Mouse (Mus musculus) MEL (cell line): ENCODE data around the gene Pcdh18.

Experiments
- CTCF ChIP-seq, 3 experiments: IDR thresholded peaks in 2 of 3; conservative IDR thresholded peaks in 1 of 3; 2 replicates each; pipeline ENCODE4 v1.5.1; 2011 to 2012; ENCODE audit warnings: low read length in 3 of 3, low read depth in 2 of 3, mild to moderate bottlenecking in 2 of 3, improper control_type of control experiment in 1 of 3, inconsistent platforms in 1 of 3, mixed read lengths in 1 of 3, moderate library complexity in 1 of 3; ENCODE audit not compliant: control insufficient read depth in 1 of 3, insufficient read depth in 1 of 3, poor library complexity in 1 of 3, severe bottlenecking in 1 of 3
- USF2 ChIP-seq, 2 experiments: IDR thresholded peaks; 2 replicates each; pipeline ENCODE4 v1.6.1; 2011 to 2012; ENCODE audit warnings: improper control_type of control experiment in 2 of 2, low read length in 2 of 2, borderline replicate concordance in 1 of 2, inconsistent platforms in 1 of 2, low read depth in 1 of 2, mild to moderate bottlenecking in 1 of 2; ENCODE audit not compliant: insufficient read depth in 1 of 2

DNA sequence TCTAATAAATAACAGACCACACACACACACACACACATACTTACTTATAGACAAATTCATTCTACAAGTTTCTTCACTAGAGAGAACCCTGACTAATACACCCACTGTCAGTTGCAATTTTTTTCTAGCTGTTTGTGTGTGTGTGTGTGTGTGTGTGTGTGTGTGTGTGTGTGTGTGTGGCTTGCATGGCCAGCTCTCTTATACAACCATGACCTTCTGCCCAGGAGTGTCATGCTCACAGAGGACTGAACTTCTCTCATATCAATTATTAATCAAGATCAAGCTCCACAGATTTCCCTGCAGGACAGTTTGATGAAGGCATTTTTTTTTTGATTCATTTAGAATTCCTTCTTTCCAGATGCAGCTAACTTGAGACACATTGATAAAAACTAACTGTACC, 18.6 kb downstream of the Pcdh18 start:
- TF ChIP-seq USF2 (IDR thresholded peaks at IDR 0.05; ENCODE audit: borderline replicate concordance in 1 of 2, insufficient read depth in 1 of 2, low read depth in 1 of 2, low read length in 2 of 2) (no peak), CTCF (IDR thresholded peaks at IDR 0.05 in 2 of 3, conservative IDR thresholded peaks at IDR 0.05 in 1 of 3; ENCODE audit: control insufficient read depth in 1 of 3, insufficient read depth in 1 of 3, low read depth in 2 of 3, low read length in 3 of 3, poor library complexity in 1 of 3, severe bottlenecking in 1 of 3) (no peak)
